Mouse (Mus musculus) urinary bladder, postnatal 10 days (tissue): Measurements from ENCODE around the gene Kctd8.

Source experiments
- DNase-seq: peaks from one replicate; pipeline ENCODE4 v3.0.0; 2022; ENCODE audit warnings: low spot score

The Kctd8 gene

GRCm38 (mm10) chr5:69156489-69156888, 185.0 kb downstream of the Kctd8 start:
- no peak for DNase-seq

- no peak for DNase-seq
Observed at GRCm38 (mm10) chr5:69145827-69146226, 195.7 kb downstream of the Kctd8 start.

DNA sequence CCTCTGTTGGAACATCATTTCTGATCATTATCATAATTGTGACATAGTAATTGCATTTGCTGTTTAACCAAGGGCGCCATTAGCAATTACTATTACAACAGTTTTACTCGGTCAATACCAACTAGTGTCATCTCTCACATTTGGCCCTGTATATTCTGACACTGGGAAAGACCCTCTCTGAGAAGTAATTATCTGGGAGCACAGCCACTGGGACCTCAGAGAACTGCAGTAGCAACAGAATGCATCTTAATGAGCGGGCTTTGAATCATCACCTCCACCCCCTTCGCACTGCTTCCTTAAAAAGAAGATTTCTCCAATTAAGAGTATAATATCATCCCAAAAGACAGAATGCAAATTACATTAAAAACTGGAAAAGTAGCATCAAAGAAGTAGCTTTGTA, 200.4 kb downstream of the Kctd8 start:
- no peak for DNase-seq

GRCm38 (mm10) chr5:69108718-69109117, 232.8 kb downstream of the Kctd8 start:
- DNase-seq = no peak

GRCm38 (mm10) chr5:69088912-69089311, 252.6 kb downstream of the Kctd8 start:
- DNase-seq = no peak
